Mouse (Mus musculus) lung, postnatal 0 days (tissue): Measurements from ENCODE around the gene Gm45716. TPM values are rescaled to one million over a fixed set of nuclear protein-coding genes. Genes with fewer than 3 reads are reported as not detected.

Experiments used
- ATAC-seq: fragments of 200-750 bp; cut with Nextera tagmentation; 2 replicates; pipeline ENCODE4 v1.8.0; 2017; ENCODE audit warnings: moderate library complexity
- DNase-seq: peaks from one replicate; pipeline ENCODE4 v3.0.0-alpha.2; 2016; ENCODE audit warnings: low spot score
- H3K27ac ChIP-seq: fragments of 300-500 bp; sonication (generic); 2 replicates; pipeline ENCODE4 v1.5.1; 2014; ENCODE audit warnings: antibody characterized with exemption, mild to moderate bottlenecking, low read length, mixed read lengths
- H3K27me3 ChIP-seq: fragments of 300-500 bp; sonication (generic); replicated peaks from 2 replicates; pipeline ENCODE4 v1.6.1; 2014; ENCODE audit warnings: low read length, mixed read lengths; ENCODE audit not compliant: insufficient read depth
- H3K36me3 ChIP-seq: fragments of 300-500 bp; sonication (generic); 2 replicates; pipeline ENCODE4 v1.6.1; 2014; ENCODE audit warnings: low read length, mixed read lengths; ENCODE audit not compliant: insufficient read depth
- H3K4me1 ChIP-seq: fragments of 300-500 bp; sonication (generic); 2 replicates; pipeline ENCODE4 v1.6.1; 2014; ENCODE audit warnings: antibody characterized with exemption, low read depth, low read length, mixed read lengths; ENCODE audit not compliant: insufficient read depth
- H3K4me2 ChIP-seq: fragments of 300-500 bp; sonication (generic); replicated peaks from 2 replicates; pipeline ENCODE4 v1.6.1; 2014; ENCODE audit warnings: low read depth, mild to moderate bottlenecking, low read length, moderate library complexity, mixed read lengths
- H3K4me3 ChIP-seq: fragments of 300-500 bp; sonication (generic); 2 replicates; pipeline ENCODE4 v1.5.1; 2014; ENCODE audit warnings: low read depth, low read length
- H3K9ac ChIP-seq: fragments of 300-500 bp; sonication (generic); replicated peaks from 2 replicates; pipeline ENCODE4 v1.6.1; 2014; ENCODE audit warnings: low read depth, mild to moderate bottlenecking
- H3K9me3 ChIP-seq: fragments of 300-500 bp; sonication (generic); 2 replicates; pipeline ENCODE4 v1.6.1; 2016; ENCODE audit warnings: low read length, mixed read lengths
- CTCF ChIP-seq: IDR thresholded peaks from 2 replicates; pipeline ENCODE4 v1.5.1; 2016; ENCODE audit warnings: antibody characterized with exemption, mild to moderate bottlenecking
- EP300 ChIP-seq: IDR thresholded peaks from 2 replicates; pipeline ENCODE4 v1.6.1; 2016; ENCODE audit warnings: antibody characterized with exemption, mild to moderate bottlenecking, control low read depth
- WGBS: fragments of 180-500 bp; shearing (Covaris S2); extraction: QIAGEN DNeasy Blood & Tissue Kit; methylation state at CpG from one replicate; pipeline ENCODE4 v1.1.7; 2014; 5-methylcytosine and 5-hydroxymethylcytosine counted together
- polyA plus RNA-seq: library from polyadenylated mRNA; unstranded; fragments of >200 nt; fragmentation: Nextera tagmentation; extraction: Ambion mirVana; gene quantifications from 2 replicates; pipeline ENCODE4 v1.2.1, GENCODE M21; 2015

Gm45716 gene
- polyA plus RNA-seq, 1 experiment from 2014 or later, result 11.9 TPM

- Histone ChIP-seq H3K27ac (peak overlapping the region; percentile 55), H3K9ac (no peak overlapping the region)
- DNase-seq, result peak; percentile 28
Observed at GRCm38 (mm10) chr11:90256833-90257525, 69.5 kb downstream of the Gm45716 start.

GRCm38 (mm10) chr11:90258321-90258927 is 70.9 kb downstream of the Gm45716 start:
- 49% methylated on average over 10 of the region's 10 CpGs for WGBS
- Histone ChIP-seq H3K4me3 (no peak overlapping the region), H3K36me3 (peaks cover 33% of the 10 kb centered on the region), H3K4me2 (no peak overlapping the region), H3K4me1 (peaks cover 20% of the 10 kb centered on the region), H3K27ac (0 out of 2 replicates have a peak overlapping the region, but pooled peaks have one; percentile 55), H3K9ac (no peak overlapping the region), H3K9me3 (no peaks in the 10 kb centered on the region), H3K27me3 (no peaks in the 10 kb centered on the region)
- DNase-seq (peak; percentile 55), ATAC-seq (no peak; the same call in 1 of the 2 replicates)
- no peak for TF ChIP-seq EP300
- no peak for TF ChIP-seq CTCF

More at GRCm38 (mm10) chr11:90256833-90257525, 69.5 kb downstream of the Gm45716 start:
- TF ChIP-seq CTCF (no peak), EP300 (no peak)
- peaks cover 19% of the 10 kb centered on the region; the same call in 1 of the 2 replicates for H3K36me3 ChIP-seq
- no peaks in the 10 kb centered on the region for H3K9me3 ChIP-seq
- no peak; the same call in 1 of the 2 replicates for ATAC-seq
- peaks cover 26% of the 10 kb centered on the region for H3K4me1 ChIP-seq
- no peaks in the 10 kb centered on the region for H3K27me3 ChIP-seq
- H3K4me2 ChIP-seq, result no peak overlapping the region; the same call in 1 of the 2 replicates
- no peak overlapping the region for H3K4me3 ChIP-seq
- WGBS, result 39% methylated on average over 16 of the region's 16 CpGs

- peaks cover 20% of the 10 kb centered on the region for H3K4me1 ChIP-seq
- ATAC-seq, result peak; percentile 83
- WGBS, result 21% methylated on average over 4 of the region's 4 CpGs
- H3K4me3 ChIP-seq, result no peak overlapping the region
- no peaks in the 10 kb centered on the region for H3K9me3 ChIP-seq
- DNase-seq, result peak; percentile 93
- H3K4me2 ChIP-seq, result no peak overlapping the region
- H3K27ac ChIP-seq, result 0 out of 2 replicates have a peak overlapping the region, but pooled peaks have one; percentile 10
- TF ChIP-seq CTCF (no peak), EP300 (peak; percentile 94)
- H3K27me3 ChIP-seq, result no peaks in the 10 kb centered on the region
- no peak overlapping the region for H3K9ac ChIP-seq
- peaks cover 33% of the 10 kb centered on the region for H3K36me3 ChIP-seq
Observed at GRCm38 (mm10) chr11:90259071-90259470, 71.6 kb downstream of the Gm45716 start.

DNA sequence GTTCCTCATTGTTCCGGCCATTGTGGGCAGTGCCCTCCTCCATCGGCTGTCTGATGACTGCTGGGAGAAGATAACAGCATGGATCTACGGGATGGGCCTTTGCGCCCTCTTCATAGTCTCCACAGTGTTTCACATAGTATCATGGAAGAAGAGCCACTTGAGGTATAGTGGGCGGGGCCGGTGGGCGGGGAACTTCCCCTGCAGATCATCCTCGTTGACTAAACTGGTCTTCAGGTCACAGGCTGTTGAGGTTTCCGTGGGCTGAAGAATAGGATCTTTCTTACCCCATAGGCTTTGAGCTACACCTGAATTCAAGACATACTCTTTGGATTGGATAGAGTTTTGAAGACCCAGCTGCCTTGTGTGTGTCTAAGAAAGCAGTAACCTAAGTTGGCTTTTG is 72.3 kb downstream of the Gm45716 start:
- WGBS, result 83% methylated on average over 9 of the region's 9 CpGs
- H3K27ac ChIP-seq, result peak overlapping the region; percentile 49; the same call in 1 of the 2 replicates
- ATAC-seq, result no peak

DNA sequence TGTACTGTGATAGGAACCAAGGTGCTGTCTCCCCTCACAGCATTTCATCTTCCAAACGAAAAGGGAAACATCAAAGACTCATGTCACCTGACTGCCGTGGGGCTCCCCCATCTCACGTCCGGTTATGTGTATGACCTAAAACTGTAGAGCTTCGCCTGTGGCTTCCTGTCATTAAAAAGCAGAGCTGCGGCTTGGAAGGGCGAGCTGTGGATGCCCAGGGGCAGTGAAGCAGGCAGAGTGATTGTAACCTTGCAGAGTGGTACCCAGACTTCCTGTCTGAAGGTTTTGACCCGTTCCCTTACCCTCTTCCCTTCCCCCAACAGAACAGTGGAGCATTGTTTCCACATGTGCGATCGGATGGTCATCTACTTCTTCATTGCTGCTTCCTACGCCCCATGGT is 76.7 kb downstream of the Gm45716 start:
- no peak for TF ChIP-seq CTCF
- no peak for TF ChIP-seq EP300
- 80% methylated on average over 11 of the region's 11 CpGs for WGBS
- peaks cover 33% of the 10 kb centered on the region for H3K36me3 ChIP-seq

More for the DNA sequence above, 72.3 kb downstream of the Gm45716 start:
- DNase-seq, result no peak
- H3K9ac ChIP-seq, result no peak overlapping the region
- no peaks in the 10 kb centered on the region for H3K27me3 ChIP-seq
- no peaks in the 10 kb centered on the region for H3K9me3 ChIP-seq
- H3K4me2 ChIP-seq, result no peak overlapping the region
- peaks cover 20% of the 10 kb centered on the region for H3K4me1 ChIP-seq
- H3K36me3 ChIP-seq, result peaks cover 33% of the 10 kb centered on the region
- H3K4me3 ChIP-seq, result no peak overlapping the region
- no peak for TF ChIP-seq CTCF
- no peak for TF ChIP-seq EP300

DNA sequence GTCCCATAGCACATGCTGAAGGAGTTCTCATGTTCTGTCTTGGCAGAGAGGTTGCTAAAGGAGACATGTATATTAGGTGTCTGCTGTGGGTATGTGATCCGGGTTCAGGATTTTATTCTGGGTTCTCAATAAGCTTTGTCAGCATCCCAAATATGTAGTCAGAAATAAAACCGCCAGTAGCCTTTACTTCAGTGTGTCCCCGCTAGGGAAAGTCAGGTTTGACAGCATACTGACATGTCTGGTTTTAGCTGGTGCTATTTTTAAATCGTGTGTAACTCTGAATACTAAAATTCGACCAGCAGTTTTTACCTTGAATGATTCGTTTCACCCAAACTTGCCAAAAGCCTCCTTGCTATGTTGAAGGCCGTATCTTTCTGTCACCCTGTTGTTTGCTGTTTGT is 78.1 kb downstream of the Gm45716 start:
- TF ChIP-seq EP300 (no peak), CTCF (no peak)
- ATAC-seq (no peak), DNase-seq (no peak)
- H3K9me3 ChIP-seq, result no peaks in the 10 kb centered on the region
- no peaks in the 10 kb centered on the region for H3K4me1 ChIP-seq
- H3K4me3 ChIP-seq, result no peak overlapping the region
- 84% methylated on average over 7 of the region's 7 CpGs for WGBS
- no peaks in the 10 kb centered on the region for H3K27me3 ChIP-seq
- H3K27ac ChIP-seq, result no peak overlapping the region
- peaks cover 27% of the 10 kb centered on the region for H3K36me3 ChIP-seq
- H3K4me2 ChIP-seq, result no peak overlapping the region
- no peak overlapping the region for H3K9ac ChIP-seq

More for the DNA sequence above, 76.7 kb downstream of the Gm45716 start:
- Histone ChIP-seq H3K9ac (no peak overlapping the region), H3K4me1 (no peaks in the 10 kb centered on the region), H3K27me3 (no peaks in the 10 kb centered on the region), H3K27ac (no peak overlapping the region), H3K4me2 (no peak overlapping the region), H3K9me3 (no peaks in the 10 kb centered on the region), H3K4me3 (no peak overlapping the region)
- ATAC-seq, result no peak
- DNase-seq, result no peak
